Mouse (Mus musculus): ENCODE data around the gene Ubl7. TPM values are rescaled to one million over a fixed set of nuclear protein-coding genes. Genes with fewer than 3 reads are reported as not detected.
"Not testable (repeated sequence)": the region's sequence is repeated elsewhere in the genome, so short reads cannot be mapped to it uniquely, and the experiment has no call there.

Ubl7 gene
- polyA plus RNA-seq, 1 experiment from 2014 or later: 177 TPM

DNA sequence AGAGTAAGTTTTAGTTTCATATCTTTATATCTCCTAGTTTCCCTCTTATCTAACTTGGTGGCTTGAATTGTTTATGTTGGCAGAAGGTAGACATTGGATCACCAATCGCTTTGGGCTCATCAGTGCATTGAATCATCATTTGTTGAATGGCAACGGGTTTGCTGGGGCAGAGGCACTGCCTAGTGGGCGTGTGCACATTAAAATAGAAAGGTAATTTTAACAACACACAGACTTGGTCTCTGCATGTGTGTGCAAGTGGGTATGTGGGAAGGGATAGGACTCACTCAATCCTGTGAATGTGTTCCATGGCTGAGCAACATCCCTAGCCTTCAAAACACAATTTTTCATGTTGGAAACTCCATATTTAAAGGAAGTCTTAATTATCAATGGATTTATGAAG lies 35.8 kb upstream of the Ubl7 start:
- 71% methylated on average over 3 of the region's 3 CpGs for WGBS
- H3K27me3 ChIP-seq (replicated peaks; ENCODE audit: control insufficient read depth, insufficient read depth, low read length): no peaks in the 10 kb centered on the region
- no peak overlapping the region for H3K9ac ChIP-seq (ENCODE audit: low read depth, low read length)
- ATAC-seq: no peak
- no peaks in the 10 kb centered on the region for H3K9me3 ChIP-seq (ENCODE audit: control insufficient read depth, low read length)
- H3K4me1 ChIP-seq (ENCODE audit: control insufficient read depth, insufficient read depth, low read depth, low read length): no peaks in the 10 kb centered on the region
- H3K27ac ChIP-seq (ENCODE audit: low read depth, low read length): no peak overlapping the region
- no peak overlapping the region for H3K4me2 ChIP-seq (ENCODE audit: low read length)
- no peak overlapping the region for H3K4me3 ChIP-seq (ENCODE audit: low read length)
- no peaks in the 10 kb centered on the region for H3K36me3 ChIP-seq (ENCODE audit: control insufficient read depth, insufficient read depth, low read length)

GRCm38 (mm10) chr9:57879213-57879612 lies 31.6 kb upstream of the Ubl7 start:
- Histone ChIP-seq H3K9me3 (ENCODE audit: control insufficient read depth, low read length) (no peaks in the 10 kb centered on the region), H3K4me2 (ENCODE audit: low read length) (no peak overlapping the region), H3K27me3 (replicated peaks; ENCODE audit: control insufficient read depth, insufficient read depth, low read length) (no peaks in the 10 kb centered on the region), H3K27ac (ENCODE audit: low read depth, low read length) (no peak overlapping the region), H3K9ac (ENCODE audit: low read depth, low read length) (no peak overlapping the region), H3K4me3 (ENCODE audit: low read length) (no peak overlapping the region), H3K36me3 (ENCODE audit: control insufficient read depth, insufficient read depth, low read length) (no peaks in the 10 kb centered on the region), H3K4me1 (ENCODE audit: control insufficient read depth, insufficient read depth, low read depth, low read length) (no peaks in the 10 kb centered on the region)
- 56% methylated on average over 3 of the region's 3 CpGs for WGBS
- no peak for ATAC-seq

- ATAC-seq: no peak
- no peak overlapping the region for H3K27ac ChIP-seq (ENCODE audit: low read depth, low read length)
These were observed 30.5 kb upstream of the Ubl7 start for GRCm38 (mm10) chr9:57880278-57880677.

GRCm38 (mm10) chr9:57881781-57882180 lies 29.0 kb upstream of the Ubl7 start:
- 95% methylated on average over 2 of the region's 2 CpGs for WGBS
- not testable (repeated sequence) for H3K27me3 ChIP-seq (replicated peaks; ENCODE audit: control insufficient read depth, insufficient read depth, low read length); H3K9me3 ChIP-seq (ENCODE audit: control insufficient read depth, low read length); H3K4me2 ChIP-seq (ENCODE audit: low read length); H3K9ac ChIP-seq (ENCODE audit: low read depth, low read length); H3K27ac ChIP-seq (ENCODE audit: low read depth, low read length); H3K4me1 ChIP-seq (ENCODE audit: control insufficient read depth, insufficient read depth, low read depth, low read length); H3K4me3 ChIP-seq (ENCODE audit: low read length); ATAC-seq; H3K36me3 ChIP-seq (ENCODE audit: control insufficient read depth, insufficient read depth, low read length)

More at GRCm38 (mm10) chr9:57880278-57880677, 30.5 kb upstream of the Ubl7 start:
- no peak overlapping the region for H3K4me2 ChIP-seq (ENCODE audit: low read length)
- WGBS: 20% methylated on average over 4 of the region's 4 CpGs
- no peaks in the 10 kb centered on the region for H3K9me3 ChIP-seq (ENCODE audit: control insufficient read depth, low read length)
- no peaks in the 10 kb centered on the region for H3K4me1 ChIP-seq (ENCODE audit: control insufficient read depth, insufficient read depth, low read depth, low read length)
- no peaks in the 10 kb centered on the region for H3K27me3 ChIP-seq (replicated peaks; ENCODE audit: control insufficient read depth, insufficient read depth, low read length)
- H3K36me3 ChIP-seq (ENCODE audit: control insufficient read depth, insufficient read depth, low read length): no peaks in the 10 kb centered on the region
- H3K4me3 ChIP-seq (ENCODE audit: low read length): no peak overlapping the region
- no peak overlapping the region for H3K9ac ChIP-seq (ENCODE audit: low read depth, low read length)

DNA sequence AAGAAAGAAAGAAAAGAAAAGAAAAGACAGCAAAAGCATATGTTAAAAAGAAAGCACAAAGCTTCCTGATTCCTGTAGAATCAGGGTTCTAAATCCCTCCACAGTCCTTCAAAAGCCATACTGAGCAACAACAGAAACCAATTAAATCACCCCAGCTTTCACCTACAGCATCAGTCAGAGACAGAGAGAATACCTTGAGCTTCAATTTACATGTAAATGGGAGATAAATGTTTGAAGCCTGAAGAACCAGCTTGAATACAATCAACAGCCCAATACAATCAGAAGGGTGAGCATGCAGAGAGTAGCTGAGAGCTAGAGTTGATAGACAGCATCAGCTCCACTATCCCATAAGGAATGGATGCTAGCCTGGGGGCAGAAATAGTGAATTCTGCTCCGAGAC lies 27.4 kb upstream of the Ubl7 start:
- no peak overlapping the region for H3K27ac ChIP-seq (ENCODE audit: low read depth, low read length)
- no peaks in the 10 kb centered on the region for H3K4me1 ChIP-seq (ENCODE audit: control insufficient read depth, insufficient read depth, low read depth, low read length)
- H3K36me3 ChIP-seq (ENCODE audit: control insufficient read depth, insufficient read depth, low read length): no peaks in the 10 kb centered on the region
- no peak overlapping the region for H3K9ac ChIP-seq (ENCODE audit: low read depth, low read length)
- H3K4me3 ChIP-seq (ENCODE audit: low read length): no peak overlapping the region
- 64% methylated on average over 1 of the region's 1 CpGs for WGBS
- H3K4me2 ChIP-seq (ENCODE audit: low read length): no peak overlapping the region
- no peaks in the 10 kb centered on the region for H3K9me3 ChIP-seq (ENCODE audit: control insufficient read depth, low read length)
- no peak for ATAC-seq
- no peaks in the 10 kb centered on the region for H3K27me3 ChIP-seq (replicated peaks; ENCODE audit: control insufficient read depth, insufficient read depth, low read length)

DNA sequence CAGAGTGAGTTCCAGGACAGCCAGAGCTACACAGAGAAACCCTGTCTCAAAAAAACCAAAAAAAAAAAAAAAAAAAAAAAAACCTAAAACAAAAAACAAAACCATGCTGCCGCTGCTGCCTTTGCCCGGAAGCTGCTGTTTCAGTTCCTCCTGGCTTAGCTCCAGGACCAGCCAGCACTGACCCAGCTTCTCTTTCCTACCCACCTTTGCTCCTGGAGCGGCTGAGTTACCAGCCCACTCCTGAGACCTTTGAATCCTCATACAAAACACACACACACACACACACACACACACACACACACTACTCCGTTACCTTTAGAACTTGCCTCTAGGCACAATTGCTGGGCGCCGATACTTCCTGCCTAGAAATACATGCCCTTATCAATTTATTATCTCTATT lies 22.7 kb upstream of the Ubl7 start:
- Histone ChIP-seq H3K4me2 (ENCODE audit: low read length) (no peak overlapping the region), H3K27ac (ENCODE audit: low read depth, low read length) (no peak overlapping the region), H3K4me3 (ENCODE audit: low read length) (no peak overlapping the region), H3K9ac (ENCODE audit: low read depth, low read length) (no peak overlapping the region), H3K36me3 (ENCODE audit: control insufficient read depth, insufficient read depth, low read length) (no peaks in the 10 kb centered on the region), H3K9me3 (ENCODE audit: control insufficient read depth, low read length) (no peaks in the 10 kb centered on the region), H3K27me3 (replicated peaks; ENCODE audit: control insufficient read depth, insufficient read depth, low read length) (no peaks in the 10 kb centered on the region), H3K4me1 (ENCODE audit: control insufficient read depth, insufficient read depth, low read depth, low read length) (no peaks in the 10 kb centered on the region)
- ATAC-seq: no peak
- 82% methylated on average over 6 of the region's 6 CpGs for WGBS

DNA sequence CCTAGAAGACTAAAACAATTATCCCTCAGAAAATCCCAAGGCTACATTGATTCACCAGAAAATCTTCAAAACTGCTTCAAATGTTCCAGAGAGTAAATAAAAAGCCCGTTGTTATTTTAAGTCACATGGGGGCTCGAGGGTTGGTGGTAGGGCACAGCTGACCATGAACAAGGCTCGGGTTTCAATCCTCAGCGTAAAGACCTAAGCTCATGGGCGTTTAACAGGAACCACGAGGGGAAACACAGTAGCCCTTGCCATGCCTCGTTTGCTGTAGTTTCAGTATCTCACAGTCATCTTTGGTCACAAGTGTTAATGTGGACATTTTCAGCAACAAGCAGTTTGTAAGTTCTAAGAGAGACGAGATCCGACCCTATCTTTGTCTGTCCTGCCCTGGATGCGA lies 10.3 kb upstream of the Ubl7 start:
- 62% methylated on average over 10 of the region's 10 CpGs for WGBS
- no peak overlapping the region; the same call in 1 of the 2 replicates for H3K27ac ChIP-seq (ENCODE audit: low read depth, low read length)
- H3K4me2 ChIP-seq (ENCODE audit: low read length): no peak overlapping the region
- H3K36me3 ChIP-seq (ENCODE audit: control insufficient read depth, insufficient read depth, low read length): no peaks in the 10 kb centered on the region
- H3K9ac ChIP-seq (ENCODE audit: low read depth, low read length): no peak overlapping the region
- H3K4me3 ChIP-seq (ENCODE audit: low read length): no peak overlapping the region
- no peak for ATAC-seq
- H3K4me1 ChIP-seq (ENCODE audit: control insufficient read depth, insufficient read depth, low read depth, low read length): peaks cover 12% of the 10 kb centered on the region
- H3K27me3 ChIP-seq (replicated peaks; ENCODE audit: control insufficient read depth, insufficient read depth, low read length): no peaks in the 10 kb centered on the region
- H3K9me3 ChIP-seq (ENCODE audit: control insufficient read depth, low read length): no peaks in the 10 kb centered on the region

DNA sequence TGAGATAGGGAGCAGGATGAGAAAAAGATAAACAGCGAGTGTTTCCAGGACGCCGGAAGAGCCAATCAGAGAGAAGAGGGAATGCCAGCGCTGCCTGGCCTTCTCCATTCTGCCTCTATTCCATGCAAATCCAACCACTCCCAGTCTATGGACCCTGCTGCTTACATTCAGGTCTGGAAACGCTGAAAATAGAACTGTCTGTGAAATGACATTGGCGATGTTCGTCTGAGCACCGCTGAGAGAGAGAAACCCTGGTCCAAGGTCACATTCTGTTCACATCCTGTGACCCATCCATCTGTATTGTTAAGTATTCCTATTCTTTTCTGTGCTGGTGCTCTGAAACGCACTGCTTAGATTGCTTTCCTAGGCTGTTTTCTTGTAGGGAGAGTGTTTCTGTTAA lies 9.6 kb upstream of the Ubl7 start:
- peak; percentile 64 for ATAC-seq
- H3K9me3 ChIP-seq (ENCODE audit: control insufficient read depth, low read length): no peaks in the 10 kb centered on the region
- no peak overlapping the region for H3K4me3 ChIP-seq (ENCODE audit: low read length)
- WGBS: 8% methylated on average over 9 of the region's 9 CpGs
- H3K36me3 ChIP-seq (ENCODE audit: control insufficient read depth, insufficient read depth, low read length): no peaks in the 10 kb centered on the region
- H3K27ac ChIP-seq (ENCODE audit: low read depth, low read length): peak overlapping the region; percentile 79
- peaks cover 12% of the 10 kb centered on the region for H3K4me1 ChIP-seq (ENCODE audit: control insufficient read depth, insufficient read depth, low read depth, low read length)
- H3K9ac ChIP-seq (ENCODE audit: low read depth, low read length): peak overlapping the region; percentile 56
- H3K27me3 ChIP-seq (replicated peaks; ENCODE audit: control insufficient read depth, insufficient read depth, low read length): no peaks in the 10 kb centered on the region
- peak overlapping the region; percentile 34 for H3K4me2 ChIP-seq (ENCODE audit: low read length)

GRCm38 (mm10) chr9:57901601-57902000 lies 9.2 kb upstream of the Ubl7 start:
- WGBS: 10% methylated on average over 3 of the region's 3 CpGs
- Histone ChIP-seq H3K9me3 (ENCODE audit: control insufficient read depth, low read length) (no peaks in the 10 kb centered on the region), H3K4me1 (ENCODE audit: control insufficient read depth, insufficient read depth, low read depth, low read length) (peaks cover 12% of the 10 kb centered on the region), H3K27me3 (replicated peaks; ENCODE audit: control insufficient read depth, insufficient read depth, low read length) (no peaks in the 10 kb centered on the region), H3K4me3 (ENCODE audit: low read length) (no peak overlapping the region), H3K9ac (ENCODE audit: low read depth, low read length) (peak overlapping the region; percentile 56), H3K36me3 (ENCODE audit: control insufficient read depth, insufficient read depth, low read length) (no peaks in the 10 kb centered on the region), H3K27ac (ENCODE audit: low read depth, low read length) (peak overlapping the region; percentile 79), H3K4me2 (ENCODE audit: low read length) (no peak overlapping the region)
- ATAC-seq: peak; percentile 65; the same call in 1 of the 2 replicates

GRCm38 (mm10) chr9:57902132-57902531 lies 8.6 kb upstream of the Ubl7 start:
- no peak for ATAC-seq
- no peaks in the 10 kb centered on the region for H3K27me3 ChIP-seq (replicated peaks; ENCODE audit: control insufficient read depth, insufficient read depth, low read length)
- H3K27ac ChIP-seq (ENCODE audit: low read depth, low read length): no peak overlapping the region
- H3K4me2 ChIP-seq (ENCODE audit: low read length): no peak overlapping the region
- 47% methylated on average over 4 of the region's 4 CpGs for WGBS
- H3K9ac ChIP-seq (ENCODE audit: low read depth, low read length): no peak overlapping the region
- no peaks in the 10 kb centered on the region for H3K36me3 ChIP-seq (ENCODE audit: control insufficient read depth, insufficient read depth, low read length)
- H3K4me3 ChIP-seq (ENCODE audit: low read length): no peak overlapping the region
- peaks cover 12% of the 10 kb centered on the region for H3K4me1 ChIP-seq (ENCODE audit: control insufficient read depth, insufficient read depth, low read depth, low read length)
- H3K9me3 ChIP-seq (ENCODE audit: control insufficient read depth, low read length): no peaks in the 10 kb centered on the region

Measured in hindbrain, embryonic 16.5 days (tissue).